Mouse (Mus musculus) embryonic facial prominence, embryonic 11.5 days (tissue): ENCODE data around the gene Purb. TPM values are rescaled to one million over a fixed set of nuclear protein-coding genes. Genes with fewer than 3 reads are reported as not detected.
"Not testable (repeated sequence)": the region's sequence is repeated elsewhere in the genome, so short reads cannot be mapped to it uniquely, and the experiment has no call there.

Experiments
- ATAC-seq: fragments of 200-750 bp; cut with Nextera tagmentation; replicated peaks from 2 replicates; pipeline ENCODE4 v1.8.0; 2017; ENCODE audit warnings: low read depth; ENCODE audit not compliant: insufficient number of reproducible peaks, low FRiP score, low TSS enrichment
- DNase-seq: peaks from one replicate; pipeline ENCODE4 v3.0.0-alpha.2; 2015; ENCODE audit warnings: low spot score
- H3K27ac ChIP-seq: fragments of 300-500 bp; sonication (generic); replicated peaks from 2 replicates; pipeline ENCODE4 v1.5.1; 2014; ENCODE audit warnings: mild to moderate bottlenecking, low read depth, low read length, control low read depth
- H3K27me3 ChIP-seq: fragments of 300-500 bp; sonication (generic); 2 replicates; pipeline ENCODE4 v1.6.1; 2014; ENCODE audit warnings: mild to moderate bottlenecking, low read length, moderate library complexity, mixed read lengths; ENCODE audit not compliant: control insufficient read depth, insufficient read depth
- H3K36me3 ChIP-seq: fragments of 300-500 bp; sonication (generic); replicated peaks from 2 replicates; pipeline ENCODE4 v1.6.1; 2014; ENCODE audit warnings: low read depth, mild to moderate bottlenecking, low read length, moderate library complexity, mixed read lengths; ENCODE audit not compliant: control insufficient read depth, insufficient read depth
- H3K4me1 ChIP-seq: fragments of 300-500 bp; sonication (generic); 2 replicates; pipeline ENCODE4 v1.6.1; 2014; ENCODE audit warnings: low read length, mixed read lengths; ENCODE audit not compliant: control insufficient read depth, insufficient read depth
- H3K4me2 ChIP-seq: fragments of 300-500 bp; sonication (generic); 2 replicates; pipeline ENCODE4 v1.6.1; 2014; ENCODE audit warnings: low read depth, mild to moderate bottlenecking, control low read depth, low read length, moderate library complexity
- H3K4me3 ChIP-seq: fragments of 300-500 bp; sonication (generic); 2 replicates; pipeline ENCODE4 v1.5.1; 2014; ENCODE audit warnings: low read depth, low read length, control low read depth
- H3K9ac ChIP-seq: fragments of 300-500 bp; sonication (generic); replicated peaks from 2 replicates; pipeline ENCODE4 v1.6.1; 2014; ENCODE audit warnings: mild to moderate bottlenecking, control low read depth, low read length
- H3K9me3 ChIP-seq: fragments of 300-500 bp; sonication (generic); replicated peaks from 2 replicates; pipeline ENCODE4 v1.6.1; 2016; ENCODE audit warnings: mild to moderate bottlenecking, low read length, inconsistent platforms, mixed read lengths; ENCODE audit not compliant: control insufficient read depth
- WGBS: fragments of 180-500 bp; shearing (Covaris S2); extraction: QIAGEN DNeasy Blood & Tissue Kit; methylation state at CpG from one replicate; pipeline ENCODE4 v1.1.7; 2014; 5-methylcytosine and 5-hydroxymethylcytosine counted together
- microRNA-seq: library from miRNA; unstranded; fragments of <30 nt; microRNA quantifications from one replicate; pipeline ENCODE4, GENCODE M21; 2016; ENCODE audit warnings: borderline number of aligned reads
- polyA plus RNA-seq: library from polyadenylated mRNA; unstranded; fragments of >200 nt; fragmentation: Nextera tagmentation; extraction: Ambion mirVana; gene quantifications from 2 replicates; pipeline ENCODE4 v1.2.1, GENCODE M21; 2014

Purb gene
- polyA plus RNA-seq, 1 experiment from 2014 or later: 14.8 TPM

- no peak for ATAC-seq
- Histone ChIP-seq H3K9ac (no peak overlapping the region), H3K4me1 (no peaks in the 10 kb centered on the region), H3K36me3 (peaks cover 10% of the 10 kb centered on the region), H3K4me3 (no peak overlapping the region), H3K9me3 (no peaks in the 10 kb centered on the region), H3K4me2 (no peak overlapping the region), H3K27ac (no peak overlapping the region), H3K27me3 (no peaks in the 10 kb centered on the region)
- DNase-seq: peak; percentile 34
- WGBS: 68% methylated on average over 8 of the region's 8 CpGs
Observed at GRCm38 (mm10) chr11:6436442-6436841, 39.3 kb downstream of the Purb start.

- H3K4me3 ChIP-seq: no peak overlapping the region
- H3K4me1 ChIP-seq: no peaks in the 10 kb centered on the region
- H3K27me3 ChIP-seq: no peaks in the 10 kb centered on the region
- H3K9me3 ChIP-seq: no peaks in the 10 kb centered on the region
- no peak overlapping the region for H3K27ac ChIP-seq
- no peak overlapping the region for H3K9ac ChIP-seq
- H3K36me3 ChIP-seq: peaks cover 12% of the 10 kb centered on the region
- DNase-seq: no peak
- no peak overlapping the region for H3K4me2 ChIP-seq
- WGBS: 91% methylated on average over 7 of the region's 7 CpGs
- no peak for ATAC-seq
Observed at GRCm38 (mm10) chr11:6430186-6430585, 45.5 kb downstream of the Purb start.

- ATAC-seq (no peak), DNase-seq (peak; percentile 11)
- Histone ChIP-seq H3K9me3 (no peaks in the 10 kb centered on the region), H3K27ac (no peak overlapping the region; the same call in 1 of the 2 replicates), H3K27me3 (no peaks in the 10 kb centered on the region), H3K36me3 (peaks cover 21% of the 10 kb centered on the region), H3K4me2 (no peak overlapping the region), H3K9ac (no peak overlapping the region), H3K4me1 (no peaks in the 10 kb centered on the region), H3K4me3 (no peak overlapping the region)
- WGBS: 79% methylated on average over 2 of the region's 2 CpGs
Observed at GRCm38 (mm10) chr11:6420722-6421350, 54.9 kb downstream of the Purb start.

GRCm38 (mm10) chr11:6420283-6420703 is 55.4 kb downstream of the Purb start:
- Histone ChIP-seq H3K36me3 (peaks cover 20% of the 10 kb centered on the region), H3K9ac (no peak overlapping the region), H3K27ac (no peak overlapping the region), H3K4me1 (no peaks in the 10 kb centered on the region), H3K4me3 (no peak overlapping the region), H3K27me3 (no peaks in the 10 kb centered on the region), H3K9me3 (no peaks in the 10 kb centered on the region), H3K4me2 (no peak overlapping the region)
- WGBS: 35% methylated on average over 1 of the region's 1 CpGs
- ATAC-seq (no peak), DNase-seq (no peak)

- ATAC-seq, H3K9ac ChIP-seq, H3K4me2 ChIP-seq, H3K4me3 ChIP-seq, H3K9me3 ChIP-seq, H3K27ac ChIP-seq, DNase-seq, H3K27me3 ChIP-seq, H3K4me1 ChIP-seq: not testable (repeated sequence)
- peaks cover 17% of the 10 kb centered on the region for H3K36me3 ChIP-seq
- WGBS: 73% methylated on average over 4 of the region's 4 CpGs
Observed at GRCm38 (mm10) chr11:6419156-6419555, 56.6 kb downstream of the Purb start.

- H3K27ac ChIP-seq: no peak overlapping the region
- peaks cover 17% of the 10 kb centered on the region for H3K36me3 ChIP-seq
- no peaks in the 10 kb centered on the region for H3K4me1 ChIP-seq
- ATAC-seq: no peak
- 88% methylated on average over 5 of the region's 5 CpGs for WGBS
- no peak for DNase-seq
- no peak overlapping the region; the same call in 1 of the 2 replicates for H3K4me2 ChIP-seq
- H3K9me3 ChIP-seq: no peaks in the 10 kb centered on the region
- H3K4me3 ChIP-seq: no peak overlapping the region
- no peaks in the 10 kb centered on the region for H3K27me3 ChIP-seq
- H3K9ac ChIP-seq: 0 out of 2 replicates have a peak overlapping the region, but pooled peaks have one; percentile 22
Observed at GRCm38 (mm10) chr11:6418751-6419150, 57.0 kb downstream of the Purb start.

Small RNA genes within 50 kb of the gene (microRNA-seq; reads per million reads assigned to microRNA genes)
- gene Gm22123: not detected

Other genes with a start within 250 kb of the Purb start
- not detected in 2 replicates for gene Npc1l1, start 245.8 kb downstream of the Purb start, polyA plus RNA-seq
- 109 and 112 TPM in 2 replicates for gene Ddx56, start 208.1 kb downstream of the Purb start, polyA plus RNA-seq
- gene Tmed4, start 201.0 kb downstream of the Purb start, polyA plus RNA-seq: 131 and 135 TPM in 2 replicates
- 75.3 and 82.5 TPM in 2 replicates for gene Ogdh, start 184.3 kb downstream of the Purb start, polyA plus RNA-seq
- gene Zmiz2, start 86.8 kb downstream of the Purb start, polyA plus RNA-seq: 9.0 and 9.6 TPM in 2 replicates
- gene Ppia, start 60.5 kb downstream of the Purb start, polyA plus RNA-seq: 5,819 and 6,203 TPM in 2 replicates
- gene H2afv, start 31.5 kb downstream of the Purb start, polyA plus RNA-seq: 853 and 854 TPM in 2 replicates
- 0.29 and 0.67 TPM in 2 replicates for gene Myo1g, start 45.0 kb upstream of the Purb start, polyA plus RNA-seq
- gene Ccm2, start 71.0 kb upstream of the Purb start, polyA plus RNA-seq: 81.6 and 90.7 TPM in 2 replicates
- gene Nacad, start 130.1 kb upstream of the Purb start, polyA plus RNA-seq: 9.2 and 9.9 TPM in 2 replicates
- 33.0 and 33.5 TPM in 2 replicates for gene Tbrg4, start 150.2 kb upstream of the Purb start, polyA plus RNA-seq
- gene Wap, start 162.7 kb upstream of the Purb start, polyA plus RNA-seq: not detected in 2 replicates
- 4.9 and 5.6 TPM in 2 replicates for gene Ramp3, start 182.6 kb upstream of the Purb start, polyA plus RNA-seq